Mouse (Mus musculus) kidney, adult 2 months (tissue): ENCODE results near the gene Cldn9. TPM values are rescaled to one million over a fixed set of nuclear protein-coding genes. Genes with fewer than 3 reads are reported as not detected.

ENCODE experiments used
- DNase-seq: peaks from one replicate; pipeline ENCODE4 v3.0.0; 2021
- H3K27ac ChIP-seq: fragments of 200-500 bp; 2 replicates; pipeline ENCODE4 v1.5.1; 2012; ENCODE audit warnings: low read depth, low read length, control low read depth, inconsistent platforms; ENCODE audit not compliant: insufficient read depth
- H3K27me3 ChIP-seq: fragments of 200-500 bp; replicated peaks from 2 replicates; pipeline ENCODE4 v1.6.1; 2012; ENCODE audit warnings: mild to moderate bottlenecking, moderate library complexity, low read length, inconsistent platforms; ENCODE audit not compliant: control insufficient read depth, insufficient read depth
- H3K36me3 ChIP-seq: fragments of 200-500 bp; 2 replicates; pipeline ENCODE4 v1.6.1; 2012; ENCODE audit warnings: mild to moderate bottlenecking, moderate library complexity, low read length, inconsistent platforms; ENCODE audit not compliant: control insufficient read depth, insufficient read depth
- H3K4me1 ChIP-seq: fragments of 200-500 bp; 2 replicates; pipeline ENCODE4 v1.6.1; 2011; ENCODE audit warnings: low read length; ENCODE audit not compliant: control insufficient read depth, insufficient read depth
- H3K4me3 ChIP-seq: fragments of 200-500 bp; 2 replicates; pipeline ENCODE4 v1.5.1; 2011; ENCODE audit warnings: mild to moderate bottlenecking, low read depth, low read length, control low read depth; ENCODE audit not compliant: insufficient read depth
- CTCF ChIP-seq: fragments of 200-500 bp; conservative IDR thresholded peaks from 2 replicates; pipeline ENCODE4 v1.5.1; 2011; ENCODE audit warnings: low read depth, mild to moderate bottlenecking, control low read depth, low read length, moderate library complexity, mixed read lengths; ENCODE audit not compliant: insufficient read depth, insufficient read length
- POLR2A ChIP-seq: fragments of 200-500 bp; IDR thresholded peaks from one replicate; pipeline ENCODE4 v1.6.1; 2011; ENCODE audit warnings: low read depth, low read length, control low read depth
- WGBS: fragments of 180-500 bp; shearing (Covaris S2); methylation state at CpG from one replicate; pipeline ENCODE4 v1.1.7; 2018; 5-methylcytosine and 5-hydroxymethylcytosine counted together
- polyA plus RNA-seq: library from polyadenylated mRNA; depleted of rRNA; stranded (reverse); fragments of >200 nt; gene quantifications from 2 replicates; pipeline ENCODE4 v1.2.3, GENCODE M21; 2012

Gene Cldn9
- polyA plus RNA-seq, 1 experiment = 0.14 TPM

- no peaks in the 10 kb centered on the region for H3K36me3 ChIP-seq
- H3K4me1 ChIP-seq = peaks cover 17% of the 10 kb centered on the region
- TF ChIP-seq POLR2A (no peak), CTCF (no peak)
- H3K27me3 ChIP-seq = no peaks in the 10 kb centered on the region
- peak; percentile 45 for DNase-seq
- 47% methylated on average over 10 of the region's 10 CpGs for WGBS
- no peak overlapping the region for H3K27ac ChIP-seq
- no peak overlapping the region for H3K4me3 ChIP-seq
These were observed 2.7 kb downstream of the Cldn9 start for GRCm38 (mm10) chr17:23681086-23681485.

GRCm38 (mm10) chr17:23680336-23680735 is 3.5 kb downstream of the Cldn9 start:
- Histone ChIP-seq H3K36me3 (no peaks in the 10 kb centered on the region), H3K4me1 (peaks cover 17% of the 10 kb centered on the region), H3K4me3 (no peak overlapping the region), H3K27ac (no peak overlapping the region), H3K27me3 (no peaks in the 10 kb centered on the region)
- TF ChIP-seq CTCF (no peak), POLR2A (no peak)
- 80% methylated on average over 9 of the region's 9 CpGs for WGBS
- DNase-seq = no peak

- TF ChIP-seq POLR2A (no peak), CTCF (no peak)
- WGBS = 7% methylated on average over 38 of the region's 38 CpGs
- H3K27me3 ChIP-seq = no peaks in the 10 kb centered on the region
- no peak for DNase-seq
- H3K4me3 ChIP-seq = peak within 1 kb of the TSS; percentile 8; the same call in 1 of the 2 replicates
- no peaks in the 10 kb centered on the region for H3K36me3 ChIP-seq
- peaks cover 20% of the 10 kb centered on the region for H3K4me1 ChIP-seq
- H3K27ac ChIP-seq = no peak within 1 kb of the TSS
These were observed 4.5 kb downstream of the Cldn9 start, which contains the start of gene Cldn6 for GRCm38 (mm10) chr17:23679127-23679835. TSS of gene Cldn6 (plus strand) at chr17:23679249.

- Histone ChIP-seq H3K36me3 (no peaks in the 10 kb centered on the region), H3K27ac (peak within 1 kb of the TSS; percentile 64), H3K4me3 (peak within 1 kb of the TSS; percentile 96), H3K4me1 (peaks cover 17% of the 10 kb centered on the region), H3K27me3 (no peaks in the 10 kb centered on the region)
- under 1% methylated on average over 34 of the region's 34 CpGs for WGBS
- peak; percentile 93 for DNase-seq
- TF ChIP-seq CTCF (no peak), POLR2A (peak; percentile 95)
These were observed 6.6 kb downstream of the Cldn9 start, which contains the start of gene Tnfrsf12a for GRCm38 (mm10) chr17:23677236-23677679. TSS of gene Tnfrsf12a (minus strand) at chr17:23677468.

GRCm38 (mm10) chr17:23676473-23677031 is 7.3 kb downstream of the Cldn9 start:
- no peaks in the 10 kb centered on the region for H3K36me3 ChIP-seq
- H3K27ac ChIP-seq = peak overlapping the region; percentile 64; the same call in 1 of the 2 replicates
- peaks cover 13% of the 10 kb centered on the region for H3K4me1 ChIP-seq
- H3K27me3 ChIP-seq = no peaks in the 10 kb centered on the region
- DNase-seq = peak; percentile 49
- peak overlapping the region; percentile 96 for H3K4me3 ChIP-seq
- TF ChIP-seq POLR2A (no peak), CTCF (no peak)
- under 1% methylated on average over 37 of the region's 37 CpGs for WGBS

DNA sequence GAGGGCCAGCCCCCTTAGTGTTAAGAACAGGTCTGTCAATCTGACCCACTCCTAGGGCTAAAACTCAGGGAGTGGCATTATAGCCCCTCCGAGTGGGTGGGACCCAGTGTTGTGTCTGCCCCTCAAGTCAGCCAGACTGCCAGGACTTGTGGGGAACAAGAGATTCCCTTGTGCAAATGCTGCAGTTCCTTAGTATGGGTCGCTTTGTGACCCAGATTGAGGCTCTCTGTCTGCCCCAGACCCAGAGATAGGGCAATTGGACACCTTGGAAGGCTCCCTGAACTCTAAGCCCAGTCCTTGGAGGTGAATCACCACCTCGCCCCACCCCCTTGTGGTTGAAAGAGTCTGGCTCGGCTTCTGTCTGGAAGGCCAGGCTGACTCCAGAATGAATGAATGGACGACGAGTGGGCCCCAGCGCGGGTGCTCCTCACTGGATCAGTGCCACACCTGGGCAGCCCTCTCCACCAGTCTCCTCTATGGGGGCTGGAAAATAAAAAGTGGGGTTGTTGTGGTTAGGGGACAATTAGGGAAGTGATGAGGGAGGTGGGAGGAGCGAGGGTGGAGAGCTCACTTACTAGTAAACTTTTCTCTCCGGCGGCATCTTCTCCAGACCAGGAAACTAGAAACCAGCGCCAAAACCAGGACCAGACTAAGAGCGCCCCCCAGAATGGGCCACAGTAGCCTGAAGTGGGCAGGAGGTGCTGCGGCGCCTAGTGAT is 8.1 kb downstream of the Cldn9 start:
- no peak for TF ChIP-seq POLR2A
- TF ChIP-seq CTCF = no peak
- DNase-seq = peak; percentile 71
- WGBS = 27% methylated on average over 15 of the region's 15 CpGs
- Histone ChIP-seq H3K4me3 (peak overlapping the region; percentile 96; the same call in 1 of the 2 replicates), H3K27ac (no peak overlapping the region), H3K4me1 (peaks cover 7% of the 10 kb centered on the region; the same call in 1 of the 2 replicates), H3K27me3 (no peaks in the 10 kb centered on the region), H3K36me3 (no peaks in the 10 kb centered on the region)

- no peak overlapping the region for H3K4me3 ChIP-seq
- peaks cover 7% of the 10 kb centered on the region; the same call in 1 of the 2 replicates for H3K4me1 ChIP-seq
- no peak for DNase-seq
- H3K27ac ChIP-seq = peak overlapping the region; percentile 22; the same call in 1 of the 2 replicates
- no peak for TF ChIP-seq CTCF
- no peak for TF ChIP-seq POLR2A
- no peaks in the 10 kb centered on the region for H3K27me3 ChIP-seq
- WGBS = 34% methylated on average over 5 of the region's 5 CpGs
- H3K36me3 ChIP-seq = no peaks in the 10 kb centered on the region
These were observed 8.7 kb downstream of the Cldn9 start for GRCm38 (mm10) chr17:23675127-23675526.
